Mouse (Mus musculus): ENCODE results near the gene Kif3b. TPM values are rescaled to one million over a fixed set of nuclear protein-coding genes. Genes with fewer than 3 reads are reported as not detected.
"Not testable (repeated sequence)": the region's sequence is repeated elsewhere in the genome, so short reads cannot be mapped to it uniquely, and the experiment has no call there.

Gene Kif3b
- polyA plus RNA-seq, 1 experiment from 2014 or later = 6.9 TPM

- 95% methylated on average over 4 of the region's 4 CpGs for WGBS
- no peak for DNase-seq (ENCODE audit: extremely low spot score, low spot score)
These were observed 65.6 kb downstream of the Kif3b start for GRCm38 (mm10) chr2:153356784-153357183.

GRCm38 (mm10) chr2:153361101-153361710 lies 70.0 kb downstream of the Kif3b start:
- 92% methylated on average over 1 of the region's 1 CpGs for WGBS
- DNase-seq (ENCODE audit: extremely low spot score, low spot score) = no peak
- Histone ChIP-seq H3K27ac (no peak overlapping the region), H3K4me1 (no peaks in the 10 kb centered on the region), H3K27me3 (ENCODE audit: poor library complexity, severe bottlenecking) (no peaks in the 10 kb centered on the region), H3K4me3 (no peak overlapping the region), H3K36me3 (replicated peaks) (peaks cover 97% of the 10 kb centered on the region), H3K9me3 (no peaks in the 10 kb centered on the region)

More at GRCm38 (mm10) chr2:153356784-153357183, 65.6 kb downstream of the Kif3b start:
- Histone ChIP-seq H3K27me3 (ENCODE audit: poor library complexity, severe bottlenecking) (no peaks in the 10 kb centered on the region), H3K9me3 (no peaks in the 10 kb centered on the region), H3K4me1 (no peaks in the 10 kb centered on the region), H3K36me3 (replicated peaks) (peaks cover 98% of the 10 kb centered on the region), H3K27ac (no peak overlapping the region), H3K4me3 (no peak overlapping the region)

GRCm38 (mm10) chr2:153364531-153364930 lies 73.3 kb downstream of the Kif3b start:
- WGBS = 95% methylated on average over 14 of the region's 14 CpGs

GRCm38 (mm10) chr2:153370871-153371270 lies 79.7 kb downstream of the Kif3b start:
- no peak for DNase-seq (ENCODE audit: extremely low spot score, low spot score)
- Histone ChIP-seq H3K36me3 (replicated peaks) (peaks cover 73% of the 10 kb centered on the region), H3K4me3 (no peak overlapping the region), H3K4me1 (no peaks in the 10 kb centered on the region), H3K27me3 (ENCODE audit: poor library complexity, severe bottlenecking) (no peaks in the 10 kb centered on the region), H3K9me3 (no peaks in the 10 kb centered on the region), H3K27ac (no peak overlapping the region)

More at GRCm38 (mm10) chr2:153364531-153364930, 73.3 kb downstream of the Kif3b start:
- not testable (repeated sequence) for H3K4me3 ChIP-seq; DNase-seq (ENCODE audit: extremely low spot score, low spot score); H3K9me3 ChIP-seq; H3K27ac ChIP-seq; H3K27me3 ChIP-seq (ENCODE audit: poor library complexity, severe bottlenecking); H3K4me1 ChIP-seq
- peaks cover 97% of the 10 kb centered on the region for H3K36me3 ChIP-seq (replicated peaks)

GRCm38 (mm10) chr2:153375380-153375779 lies 84.2 kb downstream of the Kif3b start:
- no peak overlapping the region for H3K4me3 ChIP-seq
- 88% methylated on average over 2 of the region's 2 CpGs for WGBS
- no peak overlapping the region for H3K27ac ChIP-seq
- H3K27me3 ChIP-seq (ENCODE audit: poor library complexity, severe bottlenecking) = no peaks in the 10 kb centered on the region
- no peaks in the 10 kb centered on the region for H3K4me1 ChIP-seq
- DNase-seq (ENCODE audit: extremely low spot score, low spot score) = no peak
- peaks cover 71% of the 10 kb centered on the region for H3K36me3 ChIP-seq (replicated peaks)
- no peaks in the 10 kb centered on the region for H3K9me3 ChIP-seq

- no peak for DNase-seq (ENCODE audit: extremely low spot score, low spot score)
- no peak overlapping the region for H3K27ac ChIP-seq
- H3K4me3 ChIP-seq = no peak overlapping the region
- no peaks in the 10 kb centered on the region for H3K4me1 ChIP-seq
- H3K36me3 ChIP-seq (replicated peaks) = peaks cover 94% of the 10 kb centered on the region
- no peaks in the 10 kb centered on the region for H3K27me3 ChIP-seq (ENCODE audit: poor library complexity, severe bottlenecking)
- H3K9me3 ChIP-seq = no peaks in the 10 kb centered on the region
- 97% methylated on average over 1 of the region's 1 CpGs for WGBS
These were observed 89.3 kb downstream of the Kif3b start for GRCm38 (mm10) chr2:153380479-153380878.

Other genes with a start within 250 kb of the Kif3b start
- gene Ccm2l, start 225.5 kb upstream of the Kif3b start, polyA plus RNA-seq (2016; fragmentation: Nextera tagmentation; extraction: Ambion mirVana) = 0.83 and 0.84 TPM in 2 replicates
- gene Hck, start 182.9 kb upstream of the Kif3b start, polyA plus RNA-seq (2016; fragmentation: Nextera tagmentation; extraction: Ambion mirVana) = 0.92 and 1.5 TPM in 2 replicates
- 65.3 and 66.0 TPM in 2 replicates for gene Tm9sf4, start 130.1 kb upstream of the Kif3b start, polyA plus RNA-seq (2016; fragmentation: Nextera tagmentation; extraction: Ambion mirVana)
- 5.0 and 5.4 TPM in 2 replicates for gene Tspyl3, start 66.0 kb upstream of the Kif3b start, polyA plus RNA-seq (2016; fragmentation: Nextera tagmentation; extraction: Ambion mirVana)
- 30.5 and 31.7 TPM in 2 replicates for gene Plagl2, start 50.0 kb upstream of the Kif3b start, polyA plus RNA-seq (2016; fragmentation: Nextera tagmentation; extraction: Ambion mirVana)
- 5.9 and 6.4 TPM in 2 replicates for gene Pofut1, start 49.9 kb upstream of the Kif3b start, polyA plus RNA-seq (2016; fragmentation: Nextera tagmentation; extraction: Ambion mirVana)
- 13.1 and 14.2 TPM in 2 replicates for gene Asxl1, start 54.4 kb downstream of the Kif3b start, polyA plus RNA-seq (2016; fragmentation: Nextera tagmentation; extraction: Ambion mirVana)
- not detected in 2 replicates for gene 4930404H24Rik, start 201.4 kb downstream of the Kif3b start, polyA plus RNA-seq (2016; fragmentation: Nextera tagmentation; extraction: Ambion mirVana)
- gene Nol4l, start 238.6 kb downstream of the Kif3b start, polyA plus RNA-seq (2016; fragmentation: Nextera tagmentation; extraction: Ambion mirVana) = 11.7 and 12.3 TPM in 2 replicates

Measured in forebrain, embryonic 10.5 days (tissue).